Mouse (Mus musculus): Measurements from ENCODE around the gene Pou2f1. TPM values are rescaled to one million over a fixed set of nuclear protein-coding genes. Genes with fewer than 3 reads are reported as not detected.

The Pou2f1 gene
- polyA plus RNA-seq, 1 experiment, result 39.7 TPM

DNA sequence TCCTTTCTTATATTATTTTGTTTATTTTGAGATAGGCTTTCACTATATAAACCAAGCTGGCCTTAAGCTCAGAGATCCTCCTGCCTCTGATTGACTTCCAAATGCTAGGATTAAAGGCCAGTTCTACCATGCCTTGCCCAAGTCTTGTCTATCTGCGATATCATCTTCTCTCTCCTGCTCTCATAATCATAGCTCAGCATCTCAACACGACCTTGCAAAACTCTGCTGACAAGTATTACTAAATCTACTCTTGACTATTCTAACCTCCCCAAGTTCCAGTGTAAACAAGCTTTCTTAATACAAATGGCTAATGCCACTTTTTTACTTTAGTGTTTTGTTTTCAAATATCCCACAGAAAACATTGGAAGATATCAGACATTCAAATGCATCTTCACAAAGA is 94.3 kb downstream of the Pou2f1 start:
- DNase-seq, result no peak
- peaks cover 20% of the 10 kb centered on the region for H3K36me3 ChIP-seq (ENCODE audit: control insufficient read depth, insufficient read depth, low read length)
- no peaks in the 10 kb centered on the region for H3K4me1 ChIP-seq (replicated peaks; ENCODE audit: control insufficient read depth, insufficient read depth, low read length)
- no peak overlapping the region for H3K27ac ChIP-seq (ENCODE audit: control insufficient read depth, insufficient read depth, low read length)
- no peaks in the 10 kb centered on the region for H3K27me3 ChIP-seq (ENCODE audit: control insufficient read depth, insufficient read depth, low read length)
- WGBS, result 99% methylated on average over 2 of the region's 2 CpGs
- no peak overlapping the region for H3K4me3 ChIP-seq (ENCODE audit: control insufficient read depth, insufficient read depth, low read length)
- TF ChIP-seq CTCF (IDR thresholded peaks at IDR 0.05; ENCODE audit: borderline replicate concordance, control insufficient read depth, extremely low read depth, insufficient read depth, low read length, poor library complexity) (no peak), POLR2A (IDR thresholded peaks at IDR 0.05; ENCODE audit: control insufficient read depth, extremely low read depth, insufficient read depth, low read length, poor library complexity) (no peak)

DNA sequence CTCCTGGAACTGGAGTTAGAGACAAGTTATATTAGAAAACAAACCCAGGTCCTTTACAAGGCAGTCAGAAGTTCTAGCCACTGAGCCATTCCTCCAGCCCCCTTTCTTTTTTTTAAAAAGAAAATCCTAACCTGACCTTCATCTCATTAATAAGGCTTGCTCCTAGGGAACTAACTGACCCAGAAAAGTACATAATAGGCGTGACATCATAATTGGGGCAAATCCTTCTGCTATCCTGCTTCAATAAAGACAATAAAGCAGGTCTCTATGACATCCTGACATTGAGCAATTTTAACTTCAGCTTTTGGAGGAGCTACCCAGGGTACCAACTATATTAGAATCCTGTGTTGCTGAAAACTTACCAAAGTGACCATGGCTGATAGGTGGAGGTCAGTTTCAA is 98.9 kb downstream of the Pou2f1 start:
- no peaks in the 10 kb centered on the region for H3K4me1 ChIP-seq (replicated peaks; ENCODE audit: control insufficient read depth, insufficient read depth, low read length)
- no peak overlapping the region for H3K27ac ChIP-seq (ENCODE audit: control insufficient read depth, insufficient read depth, low read length)
- WGBS, result 98% methylated on average over 1 of the region's 1 CpGs
- DNase-seq, result no peak
- TF ChIP-seq CTCF (IDR thresholded peaks at IDR 0.05; ENCODE audit: borderline replicate concordance, control insufficient read depth, extremely low read depth, insufficient read depth, low read length, poor library complexity) (no peak), POLR2A (IDR thresholded peaks at IDR 0.05; ENCODE audit: control insufficient read depth, extremely low read depth, insufficient read depth, low read length, poor library complexity) (no peak)
- H3K36me3 ChIP-seq (ENCODE audit: control insufficient read depth, insufficient read depth, low read length), result peaks cover 42% of the 10 kb centered on the region
- no peaks in the 10 kb centered on the region for H3K27me3 ChIP-seq (ENCODE audit: control insufficient read depth, insufficient read depth, low read length)
- no peak overlapping the region for H3K4me3 ChIP-seq (ENCODE audit: control insufficient read depth, insufficient read depth, low read length)

DNA sequence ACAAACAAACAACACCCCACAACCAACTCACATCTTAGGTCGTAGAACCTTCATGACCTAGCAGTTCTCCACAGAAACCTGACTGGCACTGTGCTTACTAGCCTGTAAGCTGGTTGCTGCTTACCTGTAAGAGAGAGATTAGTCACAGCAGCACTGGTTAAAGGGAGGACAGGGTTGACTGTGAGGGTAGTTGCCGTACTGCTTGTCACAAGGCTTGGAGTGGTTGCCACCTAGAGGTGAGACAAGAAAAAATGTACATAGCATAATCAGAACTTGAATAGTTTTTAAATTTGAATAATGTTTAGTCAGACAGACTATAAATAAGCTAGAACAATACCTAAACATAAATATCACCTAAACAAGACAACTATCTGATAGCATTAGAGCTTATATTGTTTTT is 110.8 kb downstream of the Pou2f1 start:
- no peak overlapping the region for H3K27ac ChIP-seq (ENCODE audit: control insufficient read depth, insufficient read depth, low read length)
- WGBS, result 84% methylated on average over 2 of the region's 2 CpGs
- peak; percentile 25 for DNase-seq
- H3K4me3 ChIP-seq (ENCODE audit: control insufficient read depth, insufficient read depth, low read length), result no peak overlapping the region
- TF ChIP-seq CTCF (IDR thresholded peaks at IDR 0.05; ENCODE audit: borderline replicate concordance, control insufficient read depth, extremely low read depth, insufficient read depth, low read length, poor library complexity), result no peak
- no peak for TF ChIP-seq POLR2A (IDR thresholded peaks at IDR 0.05; ENCODE audit: control insufficient read depth, extremely low read depth, insufficient read depth, low read length, poor library complexity)
- peaks cover 43% of the 10 kb centered on the region for H3K36me3 ChIP-seq (ENCODE audit: control insufficient read depth, insufficient read depth, low read length)
- H3K27me3 ChIP-seq (ENCODE audit: control insufficient read depth, insufficient read depth, low read length), result no peaks in the 10 kb centered on the region
- H3K4me1 ChIP-seq (replicated peaks; ENCODE audit: control insufficient read depth, insufficient read depth, low read length), result no peaks in the 10 kb centered on the region

DNA sequence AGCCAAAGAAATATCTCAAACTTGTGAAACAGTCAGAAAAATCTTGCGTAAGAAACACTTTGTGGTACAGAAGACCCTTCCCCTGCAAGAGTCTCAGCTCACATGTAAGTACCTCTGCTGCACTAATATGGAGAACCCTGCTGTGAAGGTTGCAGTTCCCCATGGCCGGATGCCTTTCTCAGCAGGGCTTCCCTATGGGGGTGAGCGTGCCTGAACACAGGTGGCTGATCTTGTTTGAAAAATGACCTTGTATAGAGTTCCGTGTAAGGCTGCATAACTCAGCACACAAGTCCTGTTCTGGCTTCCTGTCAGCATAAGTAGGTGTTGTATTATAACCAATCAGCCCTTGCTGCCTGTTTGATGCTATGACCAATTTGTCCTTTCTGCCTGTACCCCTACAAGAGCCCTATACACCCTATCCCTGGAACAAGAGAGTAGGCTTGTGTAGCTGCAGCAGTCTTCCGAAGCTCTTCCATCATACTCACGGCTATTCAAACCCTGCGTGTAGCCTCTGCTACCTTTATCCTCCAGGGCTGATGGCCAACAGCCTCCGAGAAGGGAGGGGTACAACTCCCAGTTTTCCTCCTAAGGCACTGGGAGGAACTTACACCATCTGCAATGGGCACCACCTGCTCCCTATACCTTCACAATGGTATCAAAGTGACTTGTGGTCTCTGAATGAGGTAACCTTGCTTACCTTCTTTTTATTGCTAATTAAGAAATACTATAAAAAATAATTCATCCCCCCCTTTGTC is 120.2 kb downstream of the Pou2f1 start:
- TF ChIP-seq CTCF (IDR thresholded peaks at IDR 0.05; ENCODE audit: borderline replicate concordance, control insufficient read depth, extremely low read depth, insufficient read depth, low read length, poor library complexity), result no peak
- no peak for TF ChIP-seq POLR2A (IDR thresholded peaks at IDR 0.05; ENCODE audit: control insufficient read depth, extremely low read depth, insufficient read depth, low read length, poor library complexity)
- H3K4me1 ChIP-seq (replicated peaks; ENCODE audit: control insufficient read depth, insufficient read depth, low read length), result 0 out of 2 replicates have a peak, but pooled peaks cover 3% of the 10 kb centered on the region
- DNase-seq, result no peak
- WGBS, result 93% methylated on average over 8 of the region's 8 CpGs
- no peaks in the 10 kb centered on the region for H3K27me3 ChIP-seq (ENCODE audit: control insufficient read depth, insufficient read depth, low read length)
- H3K27ac ChIP-seq (ENCODE audit: control insufficient read depth, insufficient read depth, low read length), result no peak overlapping the region
- peaks cover 9% of the 10 kb centered on the region; the same call in 1 of the 2 replicates for H3K36me3 ChIP-seq (ENCODE audit: control insufficient read depth, insufficient read depth, low read length)
- no peak overlapping the region for H3K4me3 ChIP-seq (ENCODE audit: control insufficient read depth, insufficient read depth, low read length)

DNA sequence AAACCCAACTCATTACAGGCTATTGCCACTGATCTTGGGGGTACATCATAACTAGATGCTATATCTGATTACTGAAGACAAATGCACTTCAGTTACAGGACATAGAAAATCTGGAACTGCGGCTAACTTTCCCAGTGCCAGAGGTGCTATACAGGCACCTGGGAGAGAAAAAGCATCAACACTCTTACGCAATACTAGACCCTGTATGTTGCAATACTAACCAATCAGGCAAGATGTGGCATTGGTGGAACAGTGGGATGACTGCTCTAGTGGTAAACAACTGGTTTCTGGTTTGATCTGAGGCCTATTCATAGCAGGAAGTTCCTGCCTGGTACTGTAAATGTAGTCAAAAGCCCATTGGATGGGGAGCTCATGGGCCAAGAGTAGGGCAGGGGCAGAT is 123.7 kb downstream of the Pou2f1 start:
- Histone ChIP-seq H3K4me3 (ENCODE audit: control insufficient read depth, insufficient read depth, low read length) (no peak overlapping the region), H3K36me3 (ENCODE audit: control insufficient read depth, insufficient read depth, low read length) (peaks cover 11% of the 10 kb centered on the region), H3K27ac (ENCODE audit: control insufficient read depth, insufficient read depth, low read length) (no peak overlapping the region), H3K27me3 (ENCODE audit: control insufficient read depth, insufficient read depth, low read length) (no peaks in the 10 kb centered on the region), H3K4me1 (replicated peaks; ENCODE audit: control insufficient read depth, insufficient read depth, low read length) (0 out of 2 replicates have a peak, but pooled peaks cover 3% of the 10 kb centered on the region)
- TF ChIP-seq CTCF (IDR thresholded peaks at IDR 0.05; ENCODE audit: borderline replicate concordance, control insufficient read depth, extremely low read depth, insufficient read depth, low read length, poor library complexity) (no peak), POLR2A (IDR thresholded peaks at IDR 0.05; ENCODE audit: control insufficient read depth, extremely low read depth, insufficient read depth, low read length, poor library complexity) (no peak)
- WGBS, result 97% methylated on average over 2 of the region's 2 CpGs
- DNase-seq, result no peak

DNA sequence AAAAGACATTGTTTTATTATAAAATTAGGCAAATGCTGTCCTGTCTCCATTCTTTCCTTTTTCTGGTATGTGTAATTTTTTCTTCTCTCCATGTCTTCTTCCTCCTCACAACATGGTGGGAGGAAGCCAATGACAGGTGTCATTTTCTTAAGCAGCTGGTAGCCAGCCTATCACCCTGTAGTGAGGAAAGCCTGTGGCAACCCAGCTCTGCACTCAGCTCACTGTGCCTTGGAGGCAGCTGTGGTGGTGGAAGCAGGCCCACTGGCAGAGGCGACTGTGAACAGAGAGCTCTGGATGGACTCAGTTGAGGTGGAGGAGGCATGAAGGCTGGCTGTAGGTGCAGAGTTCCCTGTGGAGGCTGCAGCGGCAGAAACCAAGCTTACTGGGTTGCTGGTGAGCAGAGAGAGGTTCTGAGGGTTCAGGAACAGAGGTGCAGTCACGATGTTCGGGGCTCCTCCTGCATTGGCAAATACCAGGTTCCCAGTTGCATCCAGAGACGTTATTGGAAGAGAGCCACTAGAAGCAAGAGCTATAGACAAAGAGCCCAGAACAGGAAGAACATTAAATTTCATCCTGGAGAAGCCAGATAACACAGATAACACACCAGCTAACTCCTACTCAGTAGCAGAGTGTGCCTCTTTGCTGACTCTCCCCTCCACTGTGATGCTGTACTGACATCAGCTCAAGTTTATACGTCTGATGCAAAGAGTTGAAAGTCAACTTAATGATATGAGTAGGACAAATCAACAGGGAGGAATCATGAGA is 126.8 kb downstream of the Pou2f1 start:
- Histone ChIP-seq H3K27ac (ENCODE audit: control insufficient read depth, insufficient read depth, low read length) (no peak overlapping the region), H3K4me3 (ENCODE audit: control insufficient read depth, insufficient read depth, low read length) (no peak overlapping the region), H3K27me3 (ENCODE audit: control insufficient read depth, insufficient read depth, low read length) (no peaks in the 10 kb centered on the region), H3K4me1 (replicated peaks; ENCODE audit: control insufficient read depth, insufficient read depth, low read length) (no peaks in the 10 kb centered on the region), H3K36me3 (ENCODE audit: control insufficient read depth, insufficient read depth, low read length) (peaks cover 14% of the 10 kb centered on the region)
- no peak for TF ChIP-seq CTCF (IDR thresholded peaks at IDR 0.05; ENCODE audit: borderline replicate concordance, control insufficient read depth, extremely low read depth, insufficient read depth, low read length, poor library complexity)
- no peak for TF ChIP-seq POLR2A (IDR thresholded peaks at IDR 0.05; ENCODE audit: control insufficient read depth, extremely low read depth, insufficient read depth, low read length, poor library complexity)
- DNase-seq, result no peak
- 96% methylated on average over 6 of the region's 6 CpGs for WGBS

All from thymus, adult 2 months (tissue).